In the genomic region with DNA sequence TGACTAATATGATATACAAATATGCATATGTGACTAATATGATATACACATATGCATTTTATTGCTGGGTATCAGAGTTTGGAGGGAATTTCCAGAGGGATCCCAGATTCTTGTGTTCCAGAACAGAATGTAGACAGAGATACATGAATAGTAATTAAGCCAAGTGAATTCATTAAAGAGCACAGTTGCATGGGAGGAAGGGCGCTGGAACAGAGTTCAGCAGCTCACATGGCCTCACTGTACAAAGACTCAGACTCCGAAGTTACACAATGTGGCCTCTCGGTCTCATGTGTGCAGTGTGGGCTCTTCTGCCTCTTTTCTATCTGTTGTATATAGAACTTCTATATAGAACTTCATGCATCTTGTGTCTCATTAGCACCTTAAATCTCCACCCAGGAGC, we compare ENCODE assay signal across 21 mouse cellular contexts.
"Had no signal": no experiment of that assay in that cellular context is flagged by ENCODE, and none has a peak within 500 bp of the region (broad histone marks: within the 10 kb centered on the region; RNA-seq: fewer than 3 reads in every experiment).

No protein-coding gene starts in this region.

- H3K4me3 ChIP-seq: layer of hippocampus, adult 2 months; limb, embryonic 12.5 days; limb, embryonic 15.5 days; midbrain, embryonic 12.5 days; midbrain, embryonic 15.5 days; neural tube, embryonic 12.5 days; neural tube, embryonic 15.5 days; stomach, embryonic 15.5 days had no signal

- H3K9ac ChIP-seq: limb, embryonic 12.5 days; limb, embryonic 15.5 days; liver, embryonic 14.5 days; liver, postnatal 0 days; lung, embryonic 14.5 days; midbrain, embryonic 12.5 days; midbrain, embryonic 15.5 days; neural tube, embryonic 12.5 days; neural tube, embryonic 15.5 days; stomach, embryonic 15.5 days had no signal

- H3K4me2 ChIP-seq: limb, embryonic 12.5 days; limb, embryonic 15.5 days; liver, embryonic 11.5 days; lung, embryonic 14.5 days; midbrain, embryonic 12.5 days; midbrain, embryonic 15.5 days; neural tube, embryonic 12.5 days; neural tube, embryonic 15.5 days; stomach, embryonic 15.5 days had no signal

- H3K36me3 ChIP-seq: limb, embryonic 12.5 days; limb, embryonic 15.5 days; midbrain, embryonic 12.5 days; midbrain, embryonic 15.5 days; neural tube, embryonic 12.5 days; neural tube, embryonic 15.5 days; stomach, embryonic 15.5 days had no signal

- H3K9me3 ChIP-seq: limb, embryonic 12.5 days; limb, embryonic 15.5 days; midbrain, embryonic 12.5 days; midbrain, embryonic 15.5 days; neural tube, embryonic 12.5 days; neural tube, embryonic 15.5 days; stomach, embryonic 15.5 days had no signal

- ATAC-seq: liver, postnatal 0 days; lung, postnatal 0 days; midbrain, embryonic 15.5 days had no signal

- H3K27ac ChIP-seq: kidney, postnatal 0 days; layer of hippocampus, adult 2 months; limb, embryonic 12.5 days; limb, embryonic 15.5 days; liver, embryonic 14.5 days; macrophage; midbrain, embryonic 12.5 days; midbrain, embryonic 15.5 days; neural tube, embryonic 12.5 days; neural tube, embryonic 15.5 days; stomach, embryonic 15.5 days had no signal

- DNase-seq: kidney, postnatal 25 days; left cerebral cortex, postnatal 4 days; liver, postnatal 0 days; lung, embryonic 14.5 days; right cerebral cortex, adult 18-20 months; right cerebral cortex, postnatal 25 days; spleen, adult 18-20 months; thymus, postnatal 25 days had no signal

- H3K27me3 ChIP-seq: limb, embryonic 12.5 days; limb, embryonic 15.5 days; midbrain, embryonic 12.5 days; midbrain, embryonic 15.5 days; neural tube, embryonic 12.5 days; neural tube, embryonic 15.5 days; stomach, embryonic 15.5 days had no signal

- H3K4me1 ChIP-seq: limb, embryonic 12.5 days; limb, embryonic 15.5 days; midbrain, embryonic 12.5 days; midbrain, embryonic 15.5 days; neural tube, embryonic 12.5 days; neural tube, embryonic 15.5 days; stomach, embryonic 15.5 days had no signal
